Mouse (Mus musculus) ovary, adult 18-20 months (tissue): Measurements from ENCODE around the gene Nod2.
"Not testable (repeated sequence)": the region's sequence is repeated elsewhere in the genome, so short reads cannot be mapped to it uniquely, and the experiment has no call there.

Experiments
- DNase-seq: peaks from one replicate; pipeline ENCODE4 v3.0.0; 2022; ENCODE audit warnings: low spot score, mixed read lengths

The Nod2 gene

DNA sequence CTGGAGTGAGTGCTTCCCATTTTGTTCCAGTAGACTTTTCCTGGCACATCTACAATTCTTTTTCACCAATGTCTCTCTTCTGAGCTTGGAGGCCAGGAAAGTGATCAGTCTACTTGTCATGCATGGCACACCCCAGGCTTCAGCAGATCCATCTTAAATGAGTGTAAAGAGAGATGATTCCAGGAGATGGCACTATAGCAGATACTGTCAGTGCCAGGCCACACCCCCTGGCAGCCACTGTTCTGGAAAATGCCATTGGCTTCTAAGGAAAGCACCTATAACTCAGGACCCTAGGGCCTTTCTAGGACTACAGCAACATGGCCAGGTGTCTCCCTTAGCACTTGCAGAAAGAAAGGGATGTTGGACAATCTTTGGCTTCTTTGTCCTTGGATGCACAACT lies 16.0 kb upstream of the Nod2 start:
- no peak for DNase-seq

DNA sequence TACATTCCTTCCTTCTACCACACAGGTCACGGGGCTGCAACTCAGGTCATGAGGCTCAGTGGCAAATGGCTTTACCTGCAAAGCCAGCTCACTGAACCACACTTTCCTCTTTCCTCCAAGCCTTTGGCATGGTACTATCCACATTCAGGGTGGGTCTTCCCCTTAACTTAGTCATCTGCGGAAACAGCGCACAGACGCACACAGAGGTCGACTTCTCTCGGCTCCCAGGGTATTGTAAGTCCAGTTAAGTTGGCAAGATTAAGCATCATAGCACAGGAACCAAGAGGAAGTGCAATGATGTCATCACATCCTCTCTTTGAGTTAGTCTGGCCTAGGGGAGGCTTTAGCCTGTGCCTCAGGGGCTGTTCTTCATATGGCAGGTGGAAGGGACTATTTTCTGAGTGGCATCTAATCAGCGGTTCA lies 13.8 kb upstream of the Nod2 start:
- DNase-seq, result no peak

DNA sequence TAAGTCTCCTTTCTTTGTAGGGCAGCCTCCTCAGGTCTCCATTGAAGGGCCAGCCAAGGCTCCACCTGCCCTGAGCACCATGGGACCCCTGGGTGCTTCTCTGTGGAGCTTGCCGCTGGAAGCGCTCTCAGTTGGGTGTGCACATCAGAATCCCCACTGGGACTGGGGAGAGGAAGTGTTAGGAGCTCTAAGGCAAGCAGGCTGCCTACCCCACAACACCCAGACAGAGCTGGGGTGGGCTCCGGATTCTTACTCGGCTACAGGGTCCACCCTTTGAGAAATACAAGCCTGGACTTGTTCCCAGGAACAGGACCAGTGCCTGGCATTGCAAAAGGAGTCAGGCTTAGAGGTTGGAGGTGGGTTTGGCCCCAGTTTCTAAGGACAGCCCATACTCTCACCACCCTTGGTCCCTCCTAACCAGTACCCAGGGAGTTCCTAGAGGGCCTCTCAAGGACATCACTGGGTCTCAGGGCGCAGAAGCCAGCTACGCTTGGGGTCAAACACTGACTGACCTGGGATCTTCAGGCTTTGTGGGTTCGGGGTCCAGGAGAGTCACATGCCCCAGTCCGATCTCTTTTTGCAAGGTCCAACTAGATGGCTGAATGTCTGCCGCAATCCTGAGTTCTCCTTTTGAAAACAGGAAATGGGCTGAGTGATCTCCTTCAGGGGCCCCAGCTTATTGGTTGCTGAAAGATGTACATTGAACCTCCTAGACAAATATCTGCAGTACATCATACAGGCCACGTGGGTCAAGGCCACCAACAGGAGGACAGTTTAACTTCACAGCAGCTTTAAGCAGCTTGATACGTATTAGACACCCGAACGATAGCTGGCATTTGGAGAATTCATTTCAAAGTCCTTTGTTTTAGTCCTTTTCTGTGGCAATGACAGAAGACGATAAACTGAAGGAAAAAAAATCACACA lies 11.4 kb upstream of the Nod2 start, which contains the start of gene Snx20:
Gene Snx20, minus strand, starts transcription at position 655 of the 924 bp plus-strand sequence.
- DNase-seq, result no peak

DNA sequence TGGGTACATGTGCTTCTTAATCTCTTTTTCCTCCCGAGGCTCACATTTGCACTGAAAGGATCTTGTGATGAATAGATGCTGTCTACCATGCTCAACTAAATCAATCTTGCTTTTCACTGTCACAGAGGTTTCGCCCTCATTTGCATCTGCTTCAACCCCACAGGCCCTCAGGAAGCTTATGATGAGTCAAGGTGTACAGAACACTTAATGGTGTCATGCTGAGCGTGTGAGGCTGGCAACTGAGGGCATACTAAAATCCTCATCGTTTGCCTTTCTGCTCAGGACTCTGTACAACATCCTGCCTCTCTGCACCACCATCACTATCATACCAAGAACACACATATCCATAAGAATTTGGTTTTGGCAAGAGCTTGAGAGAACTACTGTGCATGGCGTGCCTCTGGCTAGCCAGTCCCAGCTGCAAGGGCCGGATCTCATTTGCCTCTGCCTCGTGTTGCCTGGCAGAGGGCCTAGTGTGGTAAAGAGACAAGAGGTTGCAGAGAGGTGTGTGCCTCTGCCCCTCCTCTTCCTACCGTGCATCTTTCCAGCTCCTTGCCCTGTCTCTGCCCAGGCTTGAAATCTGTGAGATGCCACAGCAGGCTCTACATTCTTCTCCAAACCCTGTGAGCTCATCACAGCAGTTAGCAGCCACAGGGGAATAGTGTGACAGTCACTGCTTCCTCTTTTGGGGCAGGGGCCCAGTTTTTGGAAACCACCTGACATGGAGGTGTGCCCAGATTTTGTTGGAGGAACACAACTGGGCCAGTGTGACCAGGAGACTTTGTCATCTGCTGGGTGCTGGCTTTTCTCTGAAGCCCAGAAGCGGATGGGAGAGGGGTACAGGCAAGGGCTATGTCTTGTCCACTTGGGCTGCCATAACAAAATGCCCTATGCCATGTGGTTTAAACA lies 9.8 kb upstream of the Nod2 start:
- no peak for DNase-seq

DNA sequence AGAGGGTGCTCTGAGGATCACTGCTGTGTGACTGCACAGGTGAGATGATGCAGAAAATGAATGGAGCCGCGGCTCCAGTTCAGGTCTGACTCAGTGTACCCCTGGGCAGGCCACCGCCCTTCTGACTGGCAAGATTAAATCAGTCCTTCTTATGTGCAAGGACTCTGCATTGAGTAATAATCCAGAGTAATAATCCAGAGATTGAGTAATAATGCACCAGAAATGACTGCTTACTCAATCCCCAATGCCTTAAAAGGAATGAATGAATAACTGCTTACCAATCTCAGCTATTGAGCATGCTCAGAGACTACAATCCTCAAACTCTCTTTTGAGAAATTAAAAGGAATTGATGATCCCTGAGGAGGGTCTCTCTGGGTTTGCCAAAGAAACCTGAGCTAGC lies 8.2 kb upstream of the Nod2 start:
- DNase-seq, result no peak

DNA sequence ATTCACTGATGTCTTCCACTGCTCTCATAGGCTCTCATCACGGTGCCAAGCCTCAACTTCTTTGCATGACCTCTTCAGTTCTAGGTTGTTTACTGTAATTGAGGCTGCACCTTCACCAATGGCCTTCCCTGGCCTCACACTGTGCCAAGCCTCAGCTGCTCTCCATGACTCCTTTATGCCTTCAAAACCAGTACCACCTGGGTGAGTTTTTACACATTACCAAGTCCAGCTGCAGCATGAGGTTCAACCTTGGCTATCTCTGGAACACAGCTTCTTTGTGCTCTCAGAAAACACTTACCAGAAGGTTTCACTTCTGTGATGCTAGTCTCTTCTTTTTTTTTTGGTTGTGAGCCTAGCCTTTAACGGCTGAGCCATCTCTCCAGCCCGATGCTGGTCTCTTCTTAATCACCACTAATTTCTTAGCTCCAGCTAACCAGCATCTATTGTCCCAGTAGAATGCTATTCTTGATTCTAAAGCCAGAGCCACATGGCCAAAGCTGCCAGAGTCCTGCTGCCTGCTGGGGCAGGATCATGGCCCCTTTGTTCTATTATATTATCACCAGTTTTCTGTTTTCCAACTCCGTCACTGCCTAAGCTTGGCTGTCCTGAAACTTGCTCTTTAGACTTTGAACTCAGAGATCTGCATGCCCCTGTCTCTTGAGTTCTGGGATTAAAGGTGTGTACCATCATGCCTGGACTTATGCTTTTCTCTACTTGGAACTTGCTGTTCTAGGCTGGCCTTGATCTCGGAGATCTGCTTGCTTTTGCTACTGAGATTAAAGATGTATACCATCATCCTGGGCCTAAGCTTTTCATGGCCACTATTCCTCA lies 4.2 kb upstream of the Nod2 start:
- no peak for DNase-seq

DNA sequence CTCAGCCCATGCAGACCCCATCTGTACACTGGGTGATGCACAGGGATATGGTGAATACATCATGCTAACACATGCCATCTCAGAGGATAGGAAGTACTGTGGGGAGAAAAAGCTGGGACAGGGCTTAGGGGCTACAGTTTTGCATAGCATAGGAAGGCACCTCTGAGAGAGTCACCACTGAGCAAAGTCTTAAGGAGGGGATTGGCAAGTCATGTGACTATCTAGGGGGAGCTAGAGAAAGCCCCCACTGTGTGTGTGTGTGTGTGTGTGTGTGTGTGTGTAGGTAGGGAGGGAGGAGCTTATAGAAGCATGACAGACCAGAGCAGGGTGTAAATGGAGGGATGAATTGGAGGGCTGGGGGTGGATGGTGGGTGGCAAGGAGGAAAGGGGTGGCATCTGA lies 1.2 kb downstream of the Nod2 start:
- DNase-seq, result no peak

DNA sequence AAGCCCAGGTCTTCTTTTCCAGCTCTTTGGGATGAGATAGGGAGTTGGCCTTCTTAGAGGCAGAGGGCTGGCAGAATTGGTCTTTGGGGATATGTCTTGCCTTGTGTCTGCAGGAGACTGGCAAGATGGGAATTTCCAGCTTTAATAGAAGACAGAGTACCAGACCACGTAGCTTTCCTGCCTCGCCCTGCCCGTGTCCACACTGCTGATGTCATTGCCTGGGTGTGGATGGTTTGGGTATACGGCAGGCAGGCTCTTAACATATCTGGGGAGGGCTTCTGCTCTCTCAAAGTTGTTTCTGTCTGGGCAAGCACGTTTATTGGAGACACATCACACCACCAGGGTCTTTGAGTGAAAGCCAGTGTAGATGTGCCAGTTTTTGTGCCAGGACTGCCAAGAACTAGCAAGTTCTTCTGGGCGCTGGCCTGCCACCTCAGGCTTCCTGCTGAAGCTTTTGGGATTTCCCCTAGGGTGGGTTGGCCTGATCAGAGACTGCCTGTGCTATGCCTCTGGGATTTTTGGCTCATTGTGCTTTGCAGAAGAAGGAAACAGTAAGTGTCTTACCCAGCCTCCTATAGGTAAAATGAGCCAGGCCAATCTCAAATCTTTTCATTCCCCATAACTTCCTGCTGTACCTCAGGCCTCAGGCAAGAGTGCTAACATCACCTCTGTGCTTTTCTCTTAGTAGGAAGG lies 3.0 kb downstream of the Nod2 start:
- DNase-seq, result no peak

DNA sequence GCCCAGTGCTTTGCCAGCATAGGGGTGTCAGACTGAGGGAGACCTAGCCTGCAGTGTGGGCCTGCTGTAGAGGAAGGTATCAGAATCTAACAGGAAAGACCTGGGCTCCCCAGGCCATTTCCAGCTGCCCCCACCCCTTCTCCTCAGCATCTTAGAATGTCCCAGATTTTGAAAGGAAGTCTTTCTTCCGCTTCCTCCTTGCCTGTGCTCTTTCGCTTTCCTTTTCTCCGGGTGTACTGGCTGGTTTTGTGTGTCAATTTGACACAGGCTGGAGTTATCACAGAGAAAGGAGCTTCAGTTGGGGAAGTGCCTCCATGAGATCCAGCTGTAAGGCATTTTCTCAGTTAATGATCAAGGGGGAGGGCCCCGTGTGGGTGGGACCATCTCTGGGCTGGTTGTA lies 4.0 kb downstream of the Nod2 start:
- DNase-seq, result not testable (repeated sequence)

DNA sequence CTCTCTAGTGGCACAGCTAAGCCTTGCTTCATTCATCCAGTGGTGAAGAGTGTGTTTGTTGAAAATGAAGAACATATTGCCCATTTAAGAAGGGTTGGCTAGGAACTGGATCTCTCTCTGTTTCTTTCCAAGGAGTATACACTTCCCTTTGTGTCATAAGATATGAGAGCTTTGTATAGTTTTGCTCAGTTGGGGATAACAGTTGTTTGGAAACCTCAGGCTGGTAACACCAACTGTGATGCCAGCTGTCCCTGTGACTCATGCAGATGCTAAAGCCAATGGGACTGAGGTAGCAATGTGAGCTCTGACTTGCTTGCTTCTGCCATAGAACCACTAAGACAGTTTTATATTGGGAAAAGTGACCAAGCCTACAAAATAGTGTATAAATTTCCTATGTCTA lies 8.2 kb downstream of the Nod2 start:
- no peak for DNase-seq

DNA sequence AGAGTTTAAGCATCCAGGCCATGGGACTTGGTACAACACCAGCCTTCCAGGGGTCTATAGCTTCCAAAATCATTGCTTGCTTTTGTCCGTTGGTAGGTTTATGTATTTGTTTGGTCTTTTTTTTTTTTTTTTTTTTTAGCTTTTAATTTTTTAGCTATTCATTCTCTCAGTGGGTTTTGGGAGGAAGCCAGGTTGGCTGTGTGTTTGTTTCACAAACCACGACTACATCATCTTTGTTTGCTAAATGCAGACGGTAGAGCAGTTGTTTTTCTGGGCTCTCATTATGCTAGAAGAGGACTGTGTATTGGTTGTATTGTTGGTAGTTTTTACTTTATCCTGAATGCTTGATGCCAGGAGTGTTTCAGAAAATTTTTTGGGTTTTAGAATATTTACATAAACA lies 12.8 kb downstream of the Nod2 start:
- no peak for DNase-seq

DNA sequence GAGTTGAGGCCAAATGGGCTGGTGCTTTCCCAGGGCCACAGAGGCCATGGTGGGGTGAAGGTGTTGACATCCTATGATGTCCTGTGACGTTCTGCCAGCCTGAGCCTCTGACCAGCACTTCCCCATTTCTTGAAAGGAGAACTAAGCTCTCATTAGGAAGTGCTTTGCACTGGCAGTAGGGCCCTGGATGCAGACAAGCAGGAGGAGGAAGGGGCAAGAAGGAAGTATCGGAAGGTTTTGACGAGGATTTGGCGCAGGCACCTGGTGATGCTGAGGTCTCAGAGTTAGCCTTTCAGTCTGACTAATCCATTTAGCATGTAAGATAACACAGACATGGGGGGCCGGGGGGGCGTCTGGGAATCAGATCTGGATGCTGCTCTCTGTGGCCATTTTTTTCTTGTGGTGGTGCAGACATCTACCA lies 15.3 kb downstream of the Nod2 start:
- DNase-seq, result no peak

DNA sequence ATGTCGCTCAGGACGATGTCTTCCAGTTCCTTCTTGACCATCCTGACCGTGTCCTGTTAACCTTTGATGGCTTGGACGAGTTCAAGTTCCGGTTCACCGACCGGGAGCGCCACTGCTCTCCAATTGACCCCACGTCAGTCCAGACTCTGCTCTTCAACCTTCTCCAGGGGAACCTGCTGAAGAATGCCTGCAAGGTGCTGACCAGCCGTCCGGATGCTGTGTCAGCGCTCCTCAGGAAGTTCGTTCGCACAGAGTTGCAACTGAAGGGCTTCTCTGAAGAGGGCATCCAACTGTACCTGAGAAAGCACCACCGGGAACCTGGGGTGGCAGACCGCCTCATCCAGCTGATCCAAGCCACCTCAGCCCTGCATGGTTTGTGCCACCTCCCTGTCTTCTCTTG lies 17.0 kb downstream of the Nod2 start:
- no peak for DNase-seq

DNA sequence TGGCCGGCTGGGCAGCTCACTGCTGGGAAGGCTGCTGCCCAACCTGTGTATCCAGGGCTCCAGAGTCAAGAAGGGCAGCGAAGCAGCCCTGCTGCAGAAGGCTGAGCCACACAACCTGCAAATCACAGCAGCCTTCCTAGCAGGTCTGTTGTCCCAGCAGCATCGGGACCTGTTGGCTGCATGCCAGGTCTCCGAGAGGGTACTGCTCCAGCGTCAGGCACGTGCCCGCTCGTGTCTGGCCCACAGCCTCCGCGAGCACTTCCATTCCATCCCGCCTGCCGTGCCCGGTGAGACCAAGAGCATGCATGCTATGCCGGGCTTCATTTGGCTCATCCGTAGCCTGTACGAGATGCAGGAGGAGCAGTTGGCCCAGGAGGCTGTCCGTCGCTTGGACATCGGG lies 17.8 kb downstream of the Nod2 start:
- DNase-seq, result no peak

DNA sequence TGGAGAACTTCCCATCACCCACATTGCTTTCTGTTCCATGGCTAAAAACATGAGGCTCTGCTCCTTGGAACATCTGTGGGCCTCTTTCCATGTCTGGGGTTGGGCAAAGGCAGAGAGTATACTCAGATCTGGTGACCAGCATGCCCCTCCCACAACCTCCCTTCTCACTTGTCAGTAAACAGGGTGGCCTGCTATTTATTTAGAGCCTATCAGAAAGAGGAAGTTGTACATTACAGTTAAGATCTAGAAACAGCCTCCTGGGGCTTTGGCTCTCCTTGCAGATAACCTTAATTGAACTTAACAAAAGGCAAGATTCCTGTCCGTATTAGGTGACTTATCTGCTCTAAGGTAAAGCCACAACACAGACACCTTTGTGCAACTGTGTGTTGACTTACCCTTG lies 19.3 kb downstream of the Nod2 start:
- DNase-seq, result no peak

DNA sequence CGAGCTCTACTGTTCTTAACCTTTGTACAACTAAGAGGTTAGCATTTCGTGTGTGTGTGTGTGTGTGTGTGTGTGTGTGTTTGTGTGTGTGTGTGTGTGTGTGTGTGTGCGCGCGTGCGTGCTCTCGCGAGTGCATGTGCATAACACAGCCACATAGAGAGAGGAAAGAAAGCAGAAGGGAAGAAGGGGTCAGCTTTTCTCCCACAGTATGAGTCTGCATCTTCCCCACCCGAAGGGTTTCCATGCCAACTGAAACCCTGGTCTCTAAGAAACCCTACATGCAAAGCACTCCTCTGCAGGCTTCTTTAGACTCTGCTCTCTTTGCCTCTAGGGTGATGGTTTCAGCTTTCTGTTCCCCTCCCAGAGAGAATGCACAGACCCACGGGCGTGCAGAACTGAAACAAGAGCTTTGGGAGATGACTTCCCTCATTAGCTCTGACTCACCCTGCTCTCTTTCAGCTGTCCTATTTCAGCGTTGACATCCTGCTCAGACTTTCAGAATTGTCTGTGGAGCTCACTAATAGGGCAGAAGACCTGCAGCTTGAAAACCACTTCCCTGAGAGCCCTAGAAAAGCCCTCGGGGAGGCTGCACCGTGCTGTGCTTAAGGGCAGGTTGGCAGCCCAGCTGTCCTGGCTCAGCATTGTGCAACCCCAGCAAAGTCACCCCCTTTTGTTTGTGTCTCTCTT lies 21.4 kb downstream of the Nod2 start:
- no peak for DNase-seq

DNA sequence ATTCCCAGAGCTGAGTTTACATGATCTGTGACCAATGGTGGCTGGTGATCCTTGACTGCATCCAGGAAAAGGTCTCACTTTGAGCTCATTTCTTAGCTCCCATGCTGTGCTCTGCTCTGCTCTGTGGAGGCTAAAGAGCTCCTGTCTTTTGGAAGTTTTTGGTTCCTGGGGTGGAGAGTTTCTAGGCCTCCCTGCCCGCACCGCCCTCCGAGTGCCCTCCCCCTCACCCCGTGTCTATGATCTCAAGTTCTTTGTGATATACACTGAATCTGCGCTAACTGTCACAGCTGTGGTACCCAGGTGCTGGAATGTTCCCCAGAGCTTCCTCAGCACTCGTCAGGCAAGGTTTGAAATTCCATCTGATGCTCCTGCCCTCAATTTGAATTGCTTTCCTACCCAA lies 23.7 kb downstream of the Nod2 start:
- DNase-seq, result no peak

DNA sequence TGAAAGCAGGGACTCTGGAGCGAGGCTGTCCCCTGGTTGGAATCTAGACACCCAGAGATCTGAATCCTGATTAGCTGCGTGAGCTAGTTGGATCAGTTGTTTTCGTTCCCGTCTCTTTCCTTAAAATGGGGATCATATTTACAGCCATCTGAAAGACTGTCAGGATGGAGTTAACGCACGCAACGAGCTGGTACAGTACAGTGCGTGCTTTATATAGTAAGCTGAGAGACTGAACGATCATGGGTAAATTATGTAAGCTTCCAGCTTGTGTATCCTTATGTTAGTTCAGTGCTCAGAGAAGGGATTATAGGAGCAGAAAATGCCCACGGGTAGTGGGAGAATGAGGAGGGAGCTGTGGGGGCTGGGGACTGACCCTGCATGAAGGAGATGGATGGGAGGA lies 24.5 kb downstream of the Nod2 start:
- no peak for DNase-seq

DNA sequence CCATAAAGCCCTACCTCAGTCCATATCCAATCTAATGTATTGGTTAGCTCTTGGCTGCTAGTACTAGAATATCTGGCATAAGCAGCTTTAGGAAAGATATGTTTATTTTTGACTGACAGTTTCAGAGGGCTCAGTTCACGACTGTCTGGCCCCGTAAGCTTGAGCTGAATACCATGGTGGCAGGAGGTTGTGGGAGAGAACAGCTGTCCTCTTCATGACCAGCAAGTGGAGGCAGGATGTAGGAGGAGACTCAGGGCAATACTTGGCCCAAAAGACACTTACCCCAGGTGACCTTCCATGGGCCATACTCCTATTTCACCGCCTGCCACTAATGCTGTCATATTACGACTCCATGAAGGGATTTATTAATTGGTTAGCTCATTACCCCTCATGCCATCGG lies 26.7 kb downstream of the Nod2 start:
- no peak for DNase-seq

DNA sequence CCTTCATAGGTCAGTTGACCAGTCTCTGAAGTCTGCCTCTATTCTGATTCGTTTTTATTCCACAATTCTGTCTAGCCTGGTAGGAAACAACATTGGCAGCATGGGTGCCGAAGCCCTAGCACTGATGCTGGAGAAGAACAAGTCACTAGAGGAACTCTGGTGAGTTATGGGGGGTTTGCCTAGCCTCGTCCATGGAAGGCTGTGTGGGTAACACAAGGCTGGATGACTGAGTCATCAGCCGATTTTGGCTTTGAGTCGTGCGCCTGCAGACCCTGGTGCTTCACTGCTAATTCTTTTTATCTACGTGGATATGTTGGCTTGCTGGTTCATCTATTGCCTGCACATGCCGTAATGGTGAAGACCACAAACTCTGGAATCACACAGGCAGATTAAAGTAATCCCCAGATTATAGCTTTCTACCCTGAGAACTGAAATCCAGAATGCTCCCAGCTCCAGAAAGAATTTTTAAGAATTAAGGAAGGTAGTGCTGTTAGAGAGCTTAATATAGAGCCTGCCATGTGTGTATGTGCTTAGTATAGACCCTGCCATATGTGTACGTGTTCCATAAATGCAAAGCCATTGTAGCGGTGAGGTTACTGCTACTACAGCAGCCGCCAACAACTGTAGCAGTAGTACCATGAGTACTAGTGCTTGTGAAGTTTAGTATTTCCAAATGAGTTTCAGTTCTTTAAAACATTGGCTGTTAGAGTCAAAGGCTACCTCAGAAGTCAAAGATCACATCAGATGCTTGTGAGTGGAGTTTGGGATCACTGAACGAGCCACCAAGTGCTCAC lies 28.5 kb downstream of the Nod2 start:
- DNase-seq, result no peak
